Mouse (Mus musculus) layer of hippocampus, adult 9-11 months (tissue): ENCODE data around the gene Asb13.

Experiments used
- DNase-seq: peaks from one replicate; pipeline ENCODE4 v3.0.0; 2022

The Asb13 gene

DNA sequence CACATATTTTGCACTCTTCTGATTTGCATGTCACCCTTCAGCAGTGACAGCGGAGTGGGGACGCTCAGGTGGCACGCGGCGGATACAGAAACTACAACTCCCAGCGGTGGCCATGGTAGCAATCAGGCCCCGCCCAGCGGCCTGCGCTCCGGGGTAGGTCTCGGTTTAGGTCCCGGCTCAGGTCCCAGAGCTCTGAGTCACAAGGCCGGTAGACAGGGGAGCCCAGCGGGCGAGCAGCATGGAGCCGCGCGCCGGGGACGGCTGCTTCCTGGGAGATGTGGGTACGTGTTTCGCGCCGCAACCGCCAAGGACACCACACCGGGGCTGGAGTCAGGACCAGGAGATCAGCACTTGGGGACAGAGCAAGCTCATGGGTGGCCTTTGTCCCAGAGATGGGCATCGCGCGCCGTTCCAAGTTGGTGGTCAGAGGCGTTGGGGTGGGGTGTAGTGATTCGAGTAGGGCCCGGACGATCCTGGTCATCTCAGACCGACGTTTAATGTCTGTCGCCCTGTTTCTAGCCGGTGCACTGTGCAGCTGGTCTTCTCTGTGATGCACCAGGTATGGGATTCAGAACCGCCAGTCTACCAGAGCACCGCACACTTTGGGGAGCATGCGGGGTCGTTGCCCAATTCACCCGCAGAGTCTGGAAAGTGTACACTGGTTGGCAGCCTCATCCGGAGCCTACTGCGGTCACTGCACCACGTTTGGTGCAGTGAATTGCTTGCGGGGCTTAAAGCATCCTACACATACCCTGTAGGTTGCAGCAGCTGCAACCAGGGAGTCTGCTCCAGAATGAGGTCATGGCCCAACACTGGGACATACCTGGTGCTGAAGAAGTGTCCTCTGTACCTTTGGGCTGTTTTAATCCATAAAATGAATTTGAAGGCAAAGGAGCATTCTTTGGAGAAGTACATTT is at the start of gene Asb13:
Gene Asb13 (plus strand): TSS at position 138 of the 917 bp plus-strand sequence.
- DNase-seq, result peak; percentile 86

DNA sequence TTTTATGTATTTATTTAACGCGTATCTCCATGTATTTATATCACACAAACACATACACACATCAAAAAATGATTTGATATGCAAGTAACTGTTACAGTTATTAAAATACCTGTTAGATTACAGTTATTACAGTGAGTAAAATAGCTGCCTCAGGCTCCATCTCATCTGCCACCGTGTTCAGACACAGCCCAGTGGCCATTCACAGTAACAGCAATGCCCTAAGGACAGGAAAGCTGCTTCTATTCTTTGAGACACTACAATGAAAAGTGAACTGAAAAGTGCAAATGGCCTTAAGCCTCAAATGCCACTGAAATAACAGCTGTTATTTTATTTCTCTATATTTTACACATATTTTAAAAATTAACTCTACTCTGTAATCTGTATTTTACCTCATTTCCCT is 43.0 kb upstream of the Asb13 start:
- DNase-seq, result no peak

GRCm38 (mm10) chr13:3594311-3594710 is 39.5 kb upstream of the Asb13 start:
- no peak for DNase-seq

GRCm38 (mm10) chr13:3596232-3596631 is 37.6 kb upstream of the Asb13 start:
- no peak for DNase-seq

GRCm38 (mm10) chr13:3609780-3610117 is 24.1 kb upstream of the Asb13 start:
- DNase-seq, result no peak

GRCm38 (mm10) chr13:3610118-3610794 is 23.6 kb upstream of the Asb13 start:
- DNase-seq, result no peak

DNA sequence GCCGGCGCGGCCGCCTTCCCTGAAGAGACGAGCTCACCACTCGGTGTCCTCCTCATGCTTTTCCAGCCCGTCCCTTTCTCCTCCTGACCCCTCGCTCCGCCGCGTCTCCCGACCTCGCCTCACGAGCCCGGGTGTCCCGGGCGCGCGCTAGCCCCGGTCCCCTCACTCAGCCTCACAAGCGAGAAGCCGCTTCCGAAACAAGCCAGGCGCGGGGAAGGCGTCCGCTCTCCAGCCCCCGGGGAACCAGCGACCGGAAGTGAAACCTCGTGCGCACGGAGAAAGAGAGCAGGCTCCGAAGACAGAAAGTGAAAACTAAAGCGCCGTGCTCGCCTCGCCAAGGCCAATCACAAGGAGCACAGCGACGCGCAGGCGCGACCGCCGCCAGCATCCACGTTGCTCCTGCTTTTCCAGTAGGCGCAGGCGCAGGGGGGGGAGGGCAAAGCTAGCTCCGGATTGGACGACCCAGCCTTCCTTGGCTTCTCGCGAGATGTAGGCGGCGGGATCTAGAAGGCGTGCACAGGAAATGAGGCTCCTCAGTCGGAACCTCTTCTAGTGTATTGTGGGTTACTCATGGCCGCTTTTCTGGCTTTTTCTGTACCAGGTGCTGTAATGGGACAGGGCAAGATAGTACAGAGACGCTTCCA is 22.9 kb upstream of the Asb13 start, which contains the start of gene Fam208b:
Gene Fam208b (minus strand): TSS at position 314 of the 644 bp plus-strand sequence.
- peak; percentile 99 for DNase-seq

DNA sequence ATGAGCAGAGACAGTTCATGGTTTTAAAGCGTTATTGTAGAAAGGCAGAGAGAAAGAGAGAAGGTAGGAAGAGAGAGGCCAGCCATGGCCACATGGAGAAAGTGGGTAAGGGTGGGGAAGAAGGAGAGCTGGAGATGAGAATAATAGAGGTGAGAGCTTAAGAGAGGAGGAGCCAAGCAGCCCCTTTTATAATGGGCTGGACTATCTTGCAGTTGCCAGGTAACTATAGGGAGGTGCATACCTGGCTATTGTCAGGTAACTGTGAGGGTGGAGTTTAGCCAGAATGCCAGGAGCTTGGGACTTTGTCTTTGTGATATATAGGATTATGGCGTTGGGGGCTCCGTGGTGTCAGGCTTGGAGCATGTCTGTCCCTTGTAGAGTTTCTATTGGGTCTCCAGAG is 6.7 kb upstream of the Asb13 start:
- no peak for DNase-seq

DNA sequence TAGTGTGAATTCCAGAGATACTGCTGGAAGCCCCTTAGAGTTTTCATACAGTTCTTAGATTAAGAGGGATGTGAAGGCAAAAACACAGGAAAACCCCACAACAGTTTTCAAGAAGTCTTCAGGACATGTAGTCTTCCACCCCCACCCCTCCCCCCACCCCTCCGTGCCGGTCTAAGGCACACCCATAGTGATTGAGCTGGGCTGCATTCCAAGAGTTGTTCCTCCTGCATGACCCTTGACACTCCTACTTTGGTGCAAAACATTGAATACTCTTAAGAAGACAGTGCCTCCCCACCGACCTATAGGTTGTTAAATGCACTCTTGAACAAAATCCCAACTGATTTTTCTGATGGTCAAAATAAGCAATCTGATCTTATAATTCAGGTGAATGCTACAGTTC is 5.7 kb upstream of the Asb13 start:
- DNase-seq, result no peak

DNA sequence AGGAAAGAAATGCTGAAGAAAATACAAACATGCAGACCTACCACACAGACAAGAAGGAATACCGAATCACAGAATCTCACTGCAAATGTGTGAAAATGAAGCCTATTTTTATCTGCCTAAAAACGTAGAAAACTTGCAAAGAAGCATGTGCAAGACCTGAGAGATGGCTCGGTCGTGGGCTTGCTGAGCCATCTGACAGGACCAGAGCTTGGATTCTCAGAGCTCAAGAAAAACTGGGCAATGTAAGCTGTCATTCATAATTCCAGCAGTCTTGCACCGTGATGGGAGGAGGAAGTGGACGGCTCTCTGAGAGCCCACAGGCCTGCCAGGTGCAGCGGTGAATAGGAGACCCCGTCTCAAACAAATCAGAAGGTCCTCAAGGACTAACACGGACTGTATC is 1.3 kb upstream of the Asb13 start:
- DNase-seq, result no peak

DNA sequence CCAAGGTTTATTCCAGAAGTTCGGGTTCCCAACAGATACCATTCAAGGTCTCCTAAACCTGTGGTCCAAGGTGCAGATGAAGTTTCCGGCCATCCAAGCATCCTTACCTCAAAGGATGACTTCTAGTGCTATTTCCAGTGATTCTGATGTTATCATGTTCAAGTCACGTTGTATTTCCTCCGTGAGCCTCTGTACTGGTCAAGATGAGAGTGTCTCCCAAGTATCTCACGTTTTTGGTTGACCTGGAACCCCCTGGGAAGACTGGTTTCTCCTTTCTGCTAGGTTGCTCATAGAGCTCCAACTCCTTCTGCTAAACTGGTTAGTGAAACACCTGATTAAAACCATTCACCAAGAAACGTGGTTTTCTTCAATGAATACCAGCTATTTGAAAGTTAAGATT is 701 bp upstream of the Asb13 start:
- no peak for DNase-seq

DNA sequence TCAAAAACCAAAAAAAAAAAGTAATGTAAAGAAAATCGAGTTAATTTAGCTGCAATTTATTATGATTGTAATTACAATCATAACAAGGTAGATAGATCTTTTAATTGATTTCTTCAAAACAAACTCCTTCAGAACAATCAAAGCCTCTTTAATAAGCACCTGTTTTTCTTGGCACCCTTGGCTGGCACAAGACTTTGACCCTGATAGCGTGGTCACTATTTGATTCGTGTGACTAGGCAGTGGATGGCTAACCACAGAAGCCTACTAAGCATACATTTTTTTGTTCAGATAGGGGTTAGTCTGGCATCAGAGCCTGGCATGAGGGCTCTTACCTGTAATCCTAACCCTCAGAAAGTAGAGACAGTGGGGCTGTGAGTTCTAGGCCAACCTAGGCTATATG is 1.2 kb downstream of the Asb13 start:
- DNase-seq, result no peak

GRCm38 (mm10) chr13:3636797-3637196 is 3.0 kb downstream of the Asb13 start:
- no peak for DNase-seq

DNA sequence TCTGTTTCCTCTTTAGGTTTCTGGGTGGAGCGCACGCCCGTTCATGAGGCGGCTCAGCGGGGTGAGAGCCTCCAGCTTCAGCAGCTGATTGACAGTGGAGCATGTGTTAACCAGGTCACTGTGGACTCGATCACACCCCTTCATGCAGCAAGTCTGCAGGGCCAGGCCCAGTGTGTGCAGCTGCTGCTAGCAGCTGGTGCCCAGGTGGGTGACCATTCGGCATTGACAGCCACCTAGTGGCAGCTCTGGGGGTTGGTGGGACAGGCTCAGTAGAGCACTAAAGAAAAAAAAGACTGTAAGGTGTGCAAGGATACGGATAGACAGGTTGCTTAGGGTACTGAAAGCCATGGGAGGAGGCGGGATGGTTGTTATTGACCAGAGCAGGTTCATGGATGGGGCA is 8.2 kb downstream of the Asb13 start:
- no peak for DNase-seq

GRCm38 (mm10) chr13:3642538-3642937 is 8.7 kb downstream of the Asb13 start:
- no peak for DNase-seq

DNA sequence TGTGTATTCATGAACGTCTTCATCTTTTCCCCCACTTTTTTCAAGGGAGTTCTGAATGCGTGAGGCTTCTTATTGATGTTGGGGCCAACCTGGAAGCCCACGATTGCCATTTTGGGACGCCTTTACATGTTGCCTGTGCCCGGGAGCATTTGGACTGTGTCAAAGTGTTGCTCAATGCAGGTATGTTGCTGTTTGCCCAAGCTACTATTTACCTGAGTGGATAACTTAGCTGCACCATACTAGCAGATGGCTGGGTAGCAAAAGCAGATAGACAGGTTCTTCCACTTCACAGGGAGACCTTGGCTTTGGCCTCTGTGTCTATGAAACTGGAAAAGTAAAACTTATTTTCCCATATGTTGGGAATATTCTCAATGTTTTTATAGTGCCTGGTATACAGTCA is 11.0 kb downstream of the Asb13 start:
- no peak for DNase-seq

- DNase-seq, result no peak
Measured at GRCm38 (mm10) chr13:3645919-3646318, 12.1 kb downstream of the Asb13 start.

DNA sequence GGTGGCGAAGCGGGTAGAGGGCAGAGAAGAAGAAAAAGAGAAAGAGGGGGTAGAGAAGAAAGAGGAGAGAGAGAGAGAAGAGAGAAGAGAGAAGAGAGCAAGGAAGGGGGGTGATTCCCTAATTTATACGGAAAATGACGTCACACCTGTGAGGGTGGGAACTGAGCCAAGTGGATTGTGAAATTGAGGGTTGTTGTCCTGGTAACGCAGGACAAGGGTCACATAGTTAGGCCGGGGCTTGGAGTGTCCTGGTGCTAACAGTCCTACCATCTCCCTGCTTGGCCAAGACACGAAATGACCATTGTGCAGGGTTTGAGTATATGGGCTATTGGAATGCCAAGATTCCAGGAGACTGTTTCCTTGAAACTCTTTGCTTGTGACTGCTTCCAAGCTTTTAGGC is 12.7 kb downstream of the Asb13 start:
- no peak for DNase-seq

GRCm38 (mm10) chr13:3650569-3650968 is 16.7 kb downstream of the Asb13 start:
- DNase-seq, result no peak

DNA sequence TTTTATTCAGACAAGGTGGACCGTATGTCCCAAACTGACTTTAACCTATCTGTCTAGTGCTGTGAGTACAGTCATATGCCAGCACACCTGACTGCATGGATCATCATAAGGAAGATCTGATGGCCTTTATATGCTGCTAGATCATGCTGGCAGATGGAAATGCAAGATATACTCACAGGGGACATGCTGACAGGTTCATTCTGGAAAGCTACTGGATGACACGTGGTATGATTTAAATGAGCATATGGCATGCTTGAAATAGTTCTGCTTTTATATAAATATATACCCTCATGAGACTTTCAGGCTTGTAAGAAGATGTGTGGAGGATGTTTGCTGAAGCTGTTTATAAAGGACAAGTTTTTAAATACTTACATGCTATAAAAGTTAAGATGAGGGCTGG is 20.6 kb downstream of the Asb13 start:
- DNase-seq, result peak; percentile 25

DNA sequence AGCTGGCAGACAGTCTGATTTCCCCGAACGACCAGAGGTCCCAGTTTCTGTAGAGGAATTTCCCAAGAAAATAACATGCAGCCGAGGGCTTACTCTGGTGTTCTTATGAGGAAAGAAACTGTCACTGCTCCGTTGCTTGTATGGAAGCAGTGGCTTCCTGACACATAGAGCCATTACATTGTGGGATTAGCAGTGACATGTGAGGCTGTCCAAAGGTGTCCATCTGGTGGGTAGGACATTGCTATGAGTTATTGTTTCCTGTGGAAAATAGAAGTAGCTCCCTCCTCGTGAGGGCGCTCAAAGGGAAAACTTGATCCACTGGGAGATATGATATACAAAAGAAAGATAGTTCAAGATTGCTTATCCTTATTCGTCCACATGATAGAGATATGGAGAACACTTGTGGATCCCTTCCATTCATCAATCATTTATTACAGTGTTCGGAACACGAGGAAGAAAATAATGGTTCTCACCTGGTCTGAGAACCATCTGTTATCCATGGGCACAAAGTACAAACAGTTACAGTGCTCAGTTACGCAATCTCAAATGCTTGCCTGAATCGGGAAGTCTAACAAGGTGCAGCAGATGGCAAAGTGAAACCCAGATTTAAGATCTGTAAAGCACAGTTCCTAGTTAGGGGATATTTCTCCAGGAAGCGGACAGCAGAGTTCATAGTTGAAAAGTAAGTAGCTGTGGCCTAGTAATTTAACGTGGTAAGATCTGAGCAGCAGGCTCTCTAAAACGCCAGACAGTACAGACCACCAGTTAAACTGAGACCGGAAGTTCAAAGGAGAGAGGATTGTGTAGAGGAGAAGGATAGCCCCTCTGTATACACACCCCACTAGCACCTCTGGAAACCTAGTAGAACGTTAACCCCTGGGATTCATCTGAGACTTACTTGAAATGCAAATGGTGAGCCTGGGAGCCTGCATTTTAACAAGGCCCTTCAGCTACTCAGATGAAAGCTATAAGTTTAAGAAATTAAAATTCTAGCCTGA is 25.6 kb downstream of the Asb13 start:
- DNase-seq, result no peak

- no peak for DNase-seq
Measured at GRCm38 (mm10) chr13:3664241-3664640, 30.4 kb downstream of the Asb13 start.

- DNase-seq, result peak; percentile 40
Measured at GRCm38 (mm10) chr13:3665308-3665723, 31.5 kb downstream of the Asb13 start.
